Mouse (Mus musculus) lung, embryonic 15.5 days (tissue): ENCODE results near the gene Slc39a8. TPM values are rescaled to one million over a fixed set of nuclear protein-coding genes. Genes with fewer than 3 reads are reported as not detected.

Source experiments
- ATAC-seq: fragments of 200-750 bp; cut with Nextera tagmentation; 2 replicates; pipeline ENCODE4 v1.8.0; 2017; ENCODE audit warnings: moderate number of reproducible peaks, borderline replicate concordance; ENCODE audit not compliant: low FRiP score, low TSS enrichment; ENCODE audit errors: extremely low read depth
- H3K27ac ChIP-seq: fragments of 300-500 bp; sonication (generic); 2 replicates; pipeline ENCODE4 v1.5.1; 2015; ENCODE audit warnings: moderate library complexity, mild to moderate bottlenecking, inconsistent platforms
- H3K27me3 ChIP-seq: fragments of 300-500 bp; sonication (generic); 2 replicates; pipeline ENCODE4 v1.6.1; 2015; ENCODE audit warnings: inconsistent platforms
- H3K36me3 ChIP-seq: fragments of 300-500 bp; sonication (generic); 2 replicates; pipeline ENCODE4 v1.6.1; 2015; ENCODE audit warnings: inconsistent platforms
- H3K4me1 ChIP-seq: fragments of 300-500 bp; sonication (generic); 2 replicates; pipeline ENCODE4 v1.6.1; 2015; ENCODE audit warnings: inconsistent platforms
- H3K4me2 ChIP-seq: fragments of 300-500 bp; sonication (generic); 2 replicates; pipeline ENCODE4 v1.6.1; 2015; ENCODE audit warnings: inconsistent platforms, mild to moderate bottlenecking, moderate library complexity
- H3K4me3 ChIP-seq: fragments of 300-500 bp; sonication (generic); 2 replicates; pipeline ENCODE4 v1.5.1; 2015; ENCODE audit warnings: mild to moderate bottlenecking, inconsistent platforms
- H3K9ac ChIP-seq: fragments of 300-500 bp; sonication (generic); 2 replicates; pipeline ENCODE4 v1.6.1; 2015; ENCODE audit warnings: inconsistent platforms
- H3K9me3 ChIP-seq: fragments of 300-500 bp; sonication (generic); 2 replicates; pipeline ENCODE4 v1.6.1; 2016; ENCODE audit warnings: inconsistent platforms
- WGBS: fragments of 180-500 bp; shearing (Covaris S2); methylation state at CpG from one replicate; pipeline ENCODE4 v1.1.7; 2015; 5-methylcytosine and 5-hydroxymethylcytosine counted together
- polyA plus RNA-seq: library from polyadenylated mRNA; unstranded; fragments of >200 nt; fragmentation: Nextera tagmentation; extraction: Ambion mirVana; gene quantifications from 2 replicates; pipeline ENCODE4 v1.2.1, GENCODE M21; 2015

The Slc39a8 gene
- polyA plus RNA-seq, 1 experiment from 2014 or later = 23.9 TPM

GRCm38 (mm10) chr3:135828000-135828399 is 2.9 kb downstream of the Slc39a8 start:
- no peaks in the 10 kb centered on the region for H3K27me3 ChIP-seq
- peaks cover 8% of the 10 kb centered on the region; the same call in 1 of the 2 replicates for H3K4me1 ChIP-seq
- H3K36me3 ChIP-seq = no peaks in the 10 kb centered on the region
- peak overlapping the region; percentile 61; the same call in 1 of the 2 replicates for H3K4me3 ChIP-seq
- ATAC-seq = no peak
- no peak overlapping the region for H3K9ac ChIP-seq
- 13% methylated on average over 1 of the region's 1 CpGs for WGBS
- no peaks in the 10 kb centered on the region for H3K9me3 ChIP-seq
- H3K27ac ChIP-seq = no peak overlapping the region
- peak overlapping the region; percentile 95 for H3K4me2 ChIP-seq

GRCm38 (mm10) chr3:135832496-135832895 is 7.4 kb downstream of the Slc39a8 start:
- Histone ChIP-seq H3K4me1 (no peaks in the 10 kb centered on the region), H3K36me3 (no peaks in the 10 kb centered on the region), H3K4me3 (no peak overlapping the region), H3K27ac (no peak overlapping the region), H3K9me3 (no peaks in the 10 kb centered on the region), H3K27me3 (no peaks in the 10 kb centered on the region), H3K4me2 (no peak overlapping the region), H3K9ac (no peak overlapping the region)
- 99% methylated on average over 2 of the region's 2 CpGs for WGBS
- no peak for ATAC-seq

GRCm38 (mm10) chr3:135832907-135833306 is 7.8 kb downstream of the Slc39a8 start:
- Histone ChIP-seq H3K9ac (no peak overlapping the region), H3K4me2 (no peak overlapping the region), H3K36me3 (no peaks in the 10 kb centered on the region), H3K27me3 (no peaks in the 10 kb centered on the region), H3K27ac (no peak overlapping the region), H3K4me1 (no peaks in the 10 kb centered on the region), H3K4me3 (no peak overlapping the region), H3K9me3 (no peaks in the 10 kb centered on the region)
- 69% methylated on average over 4 of the region's 4 CpGs for WGBS
- ATAC-seq = no peak

- 84% methylated on average over 3 of the region's 3 CpGs for WGBS
- no peak overlapping the region for H3K27ac ChIP-seq
- no peaks in the 10 kb centered on the region for H3K4me1 ChIP-seq
- H3K9ac ChIP-seq = no peak overlapping the region
- H3K4me3 ChIP-seq = no peak overlapping the region
- H3K36me3 ChIP-seq = no peaks in the 10 kb centered on the region
- H3K4me2 ChIP-seq = no peak overlapping the region
- no peaks in the 10 kb centered on the region for H3K27me3 ChIP-seq
- ATAC-seq = no peak
- no peaks in the 10 kb centered on the region for H3K9me3 ChIP-seq
These were observed 9.9 kb downstream of the Slc39a8 start for GRCm38 (mm10) chr3:135834988-135835387.

- no peaks in the 10 kb centered on the region for H3K27me3 ChIP-seq
- no peaks in the 10 kb centered on the region for H3K4me1 ChIP-seq
- ATAC-seq = no peak
- H3K4me3 ChIP-seq = no peak overlapping the region
- H3K9ac ChIP-seq = no peak overlapping the region
- H3K4me2 ChIP-seq = no peak overlapping the region
- no peak overlapping the region for H3K27ac ChIP-seq
- no peaks in the 10 kb centered on the region for H3K9me3 ChIP-seq
- H3K36me3 ChIP-seq = no peaks in the 10 kb centered on the region
- 91% methylated on average over 13 of the region's 13 CpGs for WGBS
These were observed 14.5 kb downstream of the Slc39a8 start for GRCm38 (mm10) chr3:135839535-135839934.

- 86% methylated on average over 12 of the region's 12 CpGs for WGBS
- no peaks in the 10 kb centered on the region for H3K27me3 ChIP-seq
These were observed 15.1 kb downstream of the Slc39a8 start for GRCm38 (mm10) chr3:135840185-135840584.

GRCm38 (mm10) chr3:135841716-135842511 is 16.8 kb downstream of the Slc39a8 start:
- Histone ChIP-seq H3K9me3 (no peaks in the 10 kb centered on the region), H3K27ac (no peak overlapping the region), H3K36me3 (no peaks in the 10 kb centered on the region), H3K4me3 (no peak overlapping the region), H3K4me2 (no peak overlapping the region), H3K27me3 (no peaks in the 10 kb centered on the region), H3K9ac (no peak overlapping the region), H3K4me1 (peaks cover 4% of the 10 kb centered on the region; the same call in 1 of the 2 replicates)
- WGBS = 46% methylated on average over 7 of the region's 7 CpGs
- no peak for ATAC-seq

More at GRCm38 (mm10) chr3:135840185-135840584, 15.1 kb downstream of the Slc39a8 start:
- H3K4me2 ChIP-seq = no peak overlapping the region
- no peaks in the 10 kb centered on the region for H3K9me3 ChIP-seq
- no peak; the same call in 1 of the 2 replicates for ATAC-seq
- peaks cover under 1% of the 10 kb centered on the region; the same call in 1 of the 2 replicates for H3K4me1 ChIP-seq
- no peaks in the 10 kb centered on the region for H3K36me3 ChIP-seq
- no peak overlapping the region for H3K27ac ChIP-seq
- no peak overlapping the region for H3K4me3 ChIP-seq
- H3K9ac ChIP-seq = no peak overlapping the region

GRCm38 (mm10) chr3:135843181-135843580 is 18.1 kb downstream of the Slc39a8 start:
- Histone ChIP-seq H3K27ac (no peak overlapping the region), H3K4me1 (peaks cover 4% of the 10 kb centered on the region; the same call in 1 of the 2 replicates), H3K9me3 (no peaks in the 10 kb centered on the region), H3K4me3 (no peak overlapping the region), H3K4me2 (no peak overlapping the region), H3K27me3 (no peaks in the 10 kb centered on the region), H3K36me3 (no peaks in the 10 kb centered on the region), H3K9ac (no peak overlapping the region)
- 64% methylated on average over 5 of the region's 5 CpGs for WGBS
- ATAC-seq = no peak

GRCm38 (mm10) chr3:135843707-135844106 is 18.6 kb downstream of the Slc39a8 start:
- Histone ChIP-seq H3K9ac (no peak overlapping the region), H3K4me2 (no peak overlapping the region), H3K27ac (no peak overlapping the region), H3K27me3 (no peaks in the 10 kb centered on the region), H3K9me3 (no peaks in the 10 kb centered on the region), H3K36me3 (no peaks in the 10 kb centered on the region), H3K4me1 (peaks cover 4% of the 10 kb centered on the region; the same call in 1 of the 2 replicates), H3K4me3 (no peak overlapping the region)
- WGBS = 65% methylated on average over 8 of the region's 8 CpGs
- ATAC-seq = no peak

GRCm38 (mm10) chr3:135844835-135845234 is 19.8 kb downstream of the Slc39a8 start:
- no peak for ATAC-seq
- no peak overlapping the region for H3K9ac ChIP-seq
- H3K4me3 ChIP-seq = no peak overlapping the region
- no peaks in the 10 kb centered on the region for H3K36me3 ChIP-seq
- H3K4me1 ChIP-seq = peaks cover 4% of the 10 kb centered on the region; the same call in 1 of the 2 replicates
- no peak overlapping the region for H3K4me2 ChIP-seq
- no peaks in the 10 kb centered on the region for H3K27me3 ChIP-seq
- no peaks in the 10 kb centered on the region for H3K9me3 ChIP-seq
- WGBS = 60% methylated on average over 1 of the region's 1 CpGs
- no peak overlapping the region for H3K27ac ChIP-seq

- WGBS = 45% methylated on average over 7 of the region's 7 CpGs
- H3K36me3 ChIP-seq = no peaks in the 10 kb centered on the region
- no peak overlapping the region for H3K27ac ChIP-seq
- H3K4me3 ChIP-seq = no peak overlapping the region
- no peaks in the 10 kb centered on the region for H3K27me3 ChIP-seq
- H3K9me3 ChIP-seq = no peaks in the 10 kb centered on the region
- peaks cover 4% of the 10 kb centered on the region; the same call in 1 of the 2 replicates for H3K4me1 ChIP-seq
- H3K4me2 ChIP-seq = no peak overlapping the region
- H3K9ac ChIP-seq = no peak overlapping the region
- ATAC-seq = no peak
These were observed 20.8 kb downstream of the Slc39a8 start for GRCm38 (mm10) chr3:135845860-135846259.

- H3K36me3 ChIP-seq = no peaks in the 10 kb centered on the region
- no peak overlapping the region for H3K9ac ChIP-seq
- H3K4me1 ChIP-seq = no peaks in the 10 kb centered on the region
- no peaks in the 10 kb centered on the region for H3K9me3 ChIP-seq
- WGBS = 39% methylated on average over 2 of the region's 2 CpGs
- H3K27me3 ChIP-seq = no peaks in the 10 kb centered on the region
- H3K4me3 ChIP-seq = no peak overlapping the region
- H3K27ac ChIP-seq = peak overlapping the region; percentile 3
- no peak overlapping the region for H3K4me2 ChIP-seq
- peak; percentile 71; the same call in 1 of the 2 replicates for ATAC-seq
These were observed 26.5 kb downstream of the Slc39a8 start for GRCm38 (mm10) chr3:135851607-135852006.
